Mouse (Mus musculus) gastrocnemius, postnatal 10 days (tissue): Measurements from ENCODE around the gene Drd1. TPM values are rescaled to one million over a fixed set of nuclear protein-coding genes. Genes with fewer than 3 reads are reported as not detected.

Experiments
- total RNA-seq, 2 experiments: library from RNA; stranded (reverse); gene quantifications; 2 replicates each; pipeline ENCODE4 v1.2.3; 2021

Drd1 gene
- total RNA-seq, 2 experiments from 2014 or later = 0.23 to 0.33 TPM

Other genes with a start within 250 kb of the Drd1 start
- 1 to 10 TPM; 7.0 to 8.4 TPM for gene Sfxn1, start 16.2 kb upstream of the Drd1 start, total RNA-seq
- gene Hrh2, start 136.4 kb upstream of the Drd1 start, total RNA-seq = under 1 TPM in 1 of 2 experiments, not detected in 1; 0.09 TPM